Mouse (Mus musculus) urinary bladder, adult 2 months (tissue): Measurements from ENCODE around the gene Zfp600. TPM values are rescaled to one million over a fixed set of nuclear protein-coding genes. Genes with fewer than 3 reads are reported as not detected.
A peak's percentile ranks its signal among the peaks of the same experiment; 100 is the strongest.
"Not testable (repeated sequence)": the region's sequence is repeated elsewhere in the genome, so short reads cannot be mapped to it uniquely, and the experiment has no call there.

Experiments
- DNase-seq: peaks from one replicate; pipeline ENCODE4 v3.0.0; 2022; ENCODE audit warnings: low spot score
- polyA plus RNA-seq: library from polyadenylated mRNA; depleted of rRNA; stranded (reverse); fragments of >200 nt; gene quantifications from 2 replicates; pipeline ENCODE4 v1.2.3, GENCODE M21; 2012; rRNA removed

Zfp600 gene
- 0.11 TPM in 1 of 2 replicates, not detected in the other for polyA plus RNA-seq

DNA sequence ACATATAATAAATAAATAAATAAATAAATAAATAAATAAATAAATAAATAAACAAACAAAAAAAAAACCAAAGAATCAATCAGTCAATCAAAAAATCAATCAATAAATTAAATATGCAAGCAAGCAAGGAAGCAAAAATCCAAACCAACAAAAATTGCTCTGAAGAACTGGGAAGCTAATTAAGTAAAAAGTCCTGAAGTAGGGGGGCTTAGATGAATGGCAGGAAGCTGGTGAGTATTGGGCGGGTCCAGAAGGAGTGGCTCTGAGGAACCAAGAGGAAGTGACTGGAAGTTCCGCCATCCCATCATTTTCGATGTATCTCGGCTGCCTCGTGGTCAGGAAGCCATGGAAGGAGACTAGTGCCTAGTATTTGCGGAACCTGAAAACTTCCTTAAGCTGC is at the start of gene Zfp600:
Gene Zfp600, plus strand, starts transcription at position 301 of the 400 bp plus-strand sequence.
- DNase-seq: not testable (repeated sequence)

DNA sequence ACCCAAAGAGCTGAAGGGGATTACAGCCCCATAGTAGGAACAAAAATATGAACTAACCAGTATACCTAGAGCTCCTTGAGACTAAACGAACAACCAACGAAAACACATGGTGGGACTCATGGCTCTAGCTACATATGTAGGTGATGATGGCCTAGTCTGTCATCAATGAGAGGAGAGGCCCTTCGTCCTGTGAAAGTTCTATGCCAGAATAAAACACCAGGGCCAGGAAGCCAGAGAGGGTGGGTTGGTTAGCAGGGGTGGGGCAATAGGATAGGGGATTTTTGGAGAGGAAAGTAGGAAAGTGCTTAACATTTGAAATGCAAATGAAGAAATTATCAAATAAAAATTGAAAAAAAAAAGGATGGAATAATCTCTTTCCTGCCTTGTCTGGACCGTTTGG is 6.3 kb downstream of the Zfp600 start:
- DNase-seq: not testable (repeated sequence)

DNA sequence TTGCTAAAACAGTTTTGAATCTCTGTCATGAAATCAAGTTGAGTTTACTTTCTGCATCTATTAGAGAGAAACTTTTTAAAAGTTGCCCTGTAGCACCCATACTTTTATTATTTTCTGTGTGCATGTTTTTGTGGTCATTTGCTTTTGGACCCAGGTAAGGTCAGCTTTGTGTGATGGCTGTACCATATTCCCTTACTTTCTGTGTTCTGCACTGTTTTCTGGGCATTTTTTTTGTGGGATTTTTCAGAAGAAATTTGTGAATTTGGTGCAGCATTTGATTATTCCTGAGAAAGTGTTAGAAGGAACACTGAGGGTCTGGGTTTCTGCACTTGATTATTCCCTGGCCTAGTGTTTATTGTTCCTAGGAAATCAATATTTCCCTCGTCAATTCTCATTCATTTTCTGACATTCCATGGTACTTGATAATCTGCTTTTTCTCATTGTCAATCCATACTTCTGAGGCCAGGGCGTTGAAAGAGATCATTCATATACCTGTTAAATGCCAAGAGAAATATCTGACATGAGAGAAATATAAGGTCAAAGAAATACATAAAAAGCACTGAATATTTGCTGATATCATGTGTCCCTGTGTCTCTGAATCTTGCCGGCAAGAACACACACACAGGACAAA is 10.7 kb downstream of the Zfp600 start:
- DNase-seq: not testable (repeated sequence)

DNA sequence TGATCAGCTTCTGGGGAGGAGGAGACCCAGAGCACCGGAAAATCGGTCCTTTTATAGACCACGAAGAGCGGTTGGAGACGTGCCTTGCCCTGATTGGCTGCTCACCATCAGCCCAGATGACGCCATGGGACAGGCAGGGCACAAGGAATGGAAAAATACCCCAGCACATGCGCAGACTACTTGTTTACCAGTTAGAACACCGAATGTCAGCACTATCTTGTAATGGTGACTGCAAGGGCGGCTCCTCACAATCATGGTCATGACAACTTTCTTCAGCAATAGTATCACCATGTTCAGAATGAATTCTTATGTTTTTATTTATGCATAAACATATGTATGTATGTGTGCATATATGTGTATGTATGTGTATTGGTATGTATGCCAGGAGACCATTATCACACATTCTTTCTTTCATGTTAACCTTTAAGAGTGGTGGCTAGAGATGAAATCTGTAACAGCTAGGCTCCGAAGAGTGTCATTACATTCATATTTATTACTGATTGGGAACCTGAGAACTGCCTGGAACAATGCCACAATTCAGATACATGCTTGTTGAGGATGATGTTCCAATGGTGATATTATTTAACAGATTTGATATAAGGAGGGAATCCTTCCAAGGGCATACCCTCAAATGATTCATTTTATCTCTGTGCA is 11.4 kb downstream of the Zfp600 start:
- DNase-seq: peak; percentile 25

DNA sequence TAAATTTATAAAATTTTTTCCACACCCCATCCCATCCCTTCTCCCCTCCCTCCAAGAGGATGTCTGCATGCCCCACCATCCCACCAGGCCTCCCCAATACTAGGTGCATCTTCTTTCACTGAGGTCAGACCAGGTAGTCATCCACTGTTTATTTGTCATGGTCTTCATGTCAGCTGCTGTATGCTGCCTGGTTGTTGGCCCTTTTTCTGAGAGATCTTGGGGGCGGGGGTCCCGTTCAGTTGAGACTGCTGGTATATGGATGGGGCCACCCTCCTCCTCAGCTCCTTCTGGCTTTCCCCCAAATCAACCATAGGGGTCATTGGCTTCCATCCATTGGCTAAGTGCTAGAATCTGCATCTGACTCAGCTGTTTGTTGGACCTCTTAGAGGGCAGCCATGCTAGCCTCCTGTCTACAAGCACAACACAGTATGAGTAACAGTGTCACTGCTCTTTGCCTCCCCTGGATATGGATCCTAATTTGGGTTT is 12.1 kb downstream of the Zfp600 start:
- DNase-seq: not testable (repeated sequence)

DNA sequence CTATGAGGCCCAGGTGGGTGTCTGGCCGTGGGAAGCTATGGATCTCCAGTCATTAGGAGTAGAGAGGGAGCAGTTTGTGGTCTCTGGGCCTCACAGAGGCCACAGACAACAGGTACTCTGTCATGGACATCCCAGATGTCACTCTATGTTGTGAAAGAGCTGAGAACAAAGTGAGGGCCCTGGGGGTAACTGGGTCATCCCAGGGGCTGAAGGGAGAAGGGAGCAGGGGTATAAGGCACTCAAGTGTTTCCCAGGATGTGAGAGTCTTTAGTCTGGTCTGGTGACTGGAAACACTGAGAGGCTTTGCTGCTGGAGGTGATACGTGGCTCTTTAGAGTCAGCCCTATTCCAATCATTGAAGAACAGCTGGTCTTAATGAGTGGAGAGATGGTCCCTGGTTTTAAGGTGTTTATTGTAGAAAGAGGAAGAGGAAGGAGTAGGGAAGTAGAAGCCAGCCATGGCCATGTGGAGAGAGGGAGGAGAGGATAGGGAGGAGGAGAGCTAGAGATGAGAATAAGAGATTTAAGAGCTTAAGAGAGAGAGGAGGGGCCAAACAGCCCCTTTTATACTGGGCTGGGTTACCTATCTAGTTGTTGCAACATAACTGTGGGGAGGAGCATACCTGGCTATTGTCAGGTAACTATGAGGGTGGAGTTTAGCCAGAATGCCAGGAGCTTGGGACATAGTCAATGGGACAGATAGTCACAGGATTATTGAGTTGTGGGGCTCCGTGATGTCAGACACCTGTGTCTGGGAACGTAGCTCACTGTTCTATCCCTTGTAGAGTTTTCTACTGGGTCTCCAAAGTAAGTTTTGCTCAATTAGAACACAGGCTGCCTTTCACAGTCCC is 17.0 kb downstream of the Zfp600 start:
- peak; percentile 34 for DNase-seq

DNA sequence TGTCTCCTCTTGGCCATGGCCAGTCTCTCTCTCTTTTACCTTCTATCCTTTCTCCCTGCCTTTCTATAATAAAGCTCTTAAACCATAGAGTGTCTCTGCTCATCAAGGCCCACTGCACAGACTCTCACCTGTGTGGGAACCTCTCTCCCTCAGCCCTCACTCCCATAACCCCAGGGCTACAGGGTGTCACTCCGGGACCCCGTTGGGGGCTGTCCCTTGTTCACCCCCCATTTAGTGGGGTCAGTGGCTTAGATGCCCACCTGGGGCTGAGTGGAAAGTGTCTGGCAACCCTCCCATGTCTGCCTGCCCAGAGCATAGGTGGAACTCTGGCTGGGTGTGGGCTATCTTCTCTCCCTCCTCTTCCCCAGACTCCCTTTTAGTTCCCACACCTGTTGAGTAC is 47.7 kb downstream of the Zfp600 start:
- not testable (repeated sequence) for DNase-seq

DNA sequence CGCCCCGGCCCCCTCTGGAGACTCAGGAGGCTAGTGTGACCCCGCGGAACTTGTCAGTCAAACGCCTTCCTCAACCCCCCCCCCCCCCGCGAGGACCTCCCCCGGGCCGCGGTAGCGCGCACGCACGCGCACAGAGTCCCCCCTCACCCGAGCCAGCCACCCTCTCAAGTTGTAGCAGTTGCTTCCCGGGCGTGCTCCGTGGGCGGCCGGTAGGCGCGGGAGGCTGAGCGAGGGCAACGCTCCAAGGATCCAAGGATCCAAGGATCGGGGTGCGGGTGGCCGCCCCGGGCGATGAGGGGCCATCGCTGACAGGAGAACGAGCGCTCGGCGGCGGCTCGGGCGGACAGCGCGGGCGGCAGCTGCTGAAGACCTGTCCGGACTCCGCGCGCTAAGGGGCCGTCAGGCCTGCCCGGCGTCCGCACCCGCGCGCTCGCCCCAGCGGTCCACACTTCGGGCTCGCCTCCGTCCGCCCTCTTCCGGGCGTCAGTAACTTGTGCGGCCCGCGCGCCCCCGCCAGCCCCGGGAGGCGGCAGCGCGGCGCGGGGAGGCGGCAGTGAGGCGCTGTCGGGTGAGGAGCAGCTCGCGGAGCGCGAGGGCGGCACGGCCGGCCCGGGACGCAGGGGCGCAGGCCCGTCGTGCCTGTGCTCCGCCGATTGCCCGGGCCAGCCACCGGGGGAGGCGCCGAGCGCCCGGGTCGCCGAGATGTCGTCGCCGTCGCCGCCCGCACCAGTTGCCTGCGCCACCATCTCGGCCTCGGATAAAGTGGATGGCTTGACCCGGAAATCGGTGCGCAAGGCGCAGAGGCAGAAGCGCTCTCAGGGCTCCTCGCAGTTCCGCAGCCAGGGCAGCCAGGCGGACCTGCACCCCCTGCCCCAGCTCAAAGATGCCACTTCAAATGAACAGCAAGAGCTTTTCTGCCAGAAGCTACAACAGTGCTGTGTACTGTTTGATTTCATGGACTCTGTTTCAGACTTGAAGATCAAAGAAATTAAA is 82.9 kb downstream of the Zfp600 start:
- DNase-seq: not testable (repeated sequence)

DNA sequence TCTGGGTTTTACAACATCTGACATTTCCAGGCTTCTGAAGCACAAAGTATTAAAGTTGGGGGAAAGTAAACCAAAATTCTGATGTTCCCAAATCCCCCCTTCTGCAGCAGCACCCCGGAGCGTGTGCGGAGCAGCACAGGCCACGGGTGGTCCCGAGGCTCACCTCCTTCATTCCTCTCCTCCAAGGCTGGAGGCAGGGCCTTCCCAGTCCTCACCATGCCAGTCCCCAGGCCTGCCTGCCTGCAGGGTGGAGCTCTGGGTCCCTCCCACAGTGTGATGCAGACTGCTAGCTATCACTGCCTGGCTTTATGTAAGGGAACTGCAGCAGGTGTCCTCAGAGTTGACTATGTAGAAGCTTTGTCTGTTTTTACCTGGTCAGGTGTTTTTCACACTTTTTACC is 85.5 kb downstream of the Zfp600 start:
- peak; percentile 17 for DNase-seq

Other genes starting within 250 kb of the Zfp600 start
- 0.12 and 0.17 TPM in 2 replicates for gene Zfp987, start 59.5 kb upstream of the Zfp600 start, polyA plus RNA-seq